Mouse (Mus musculus): ENCODE results near the gene Tfap2e. TPM values are rescaled to one million over a fixed set of nuclear protein-coding genes. Genes with fewer than 3 reads are reported as not detected.
A peak's percentile ranks its signal among the peaks of the same experiment; 100 is the strongest.

Gene Tfap2e
- polyA plus RNA-seq, 1 experiment from 2014 or later, result not detected

GRCm38 (mm10) chr4:126689457-126689856 lies 46.6 kb downstream of the Tfap2e start:
- WGBS (ENCODE audit: insufficient replicate concordance), result 86% methylated on average over 2 of the region's 2 CpGs
- no peaks in the 10 kb centered on the region for H3K9me3 ChIP-seq (replicated peaks)
- H3K27me3 ChIP-seq, result no peaks in the 10 kb centered on the region
- H3K4me3 ChIP-seq (replicated peaks), result no peak overlapping the region
- H3K4me1 ChIP-seq (replicated peaks), result no peaks in the 10 kb centered on the region
- H3K4me2 ChIP-seq, result no peak overlapping the region
- no peak overlapping the region for H3K9ac ChIP-seq
- H3K36me3 ChIP-seq (replicated peaks), result peaks cover 64% of the 10 kb centered on the region
- no peak for ATAC-seq (ENCODE audit: insufficient read depth)
- no peak overlapping the region for H3K27ac ChIP-seq (replicated peaks)

GRCm38 (mm10) chr4:126683084-126683483 lies 53.0 kb downstream of the Tfap2e start:
- Histone ChIP-seq H3K9me3 (replicated peaks) (no peaks in the 10 kb centered on the region), H3K9ac (peak overlapping the region; percentile 4; the same call in 1 of the 2 replicates), H3K27me3 (no peaks in the 10 kb centered on the region), H3K27ac (replicated peaks) (peak overlapping the region; percentile 73), H3K36me3 (replicated peaks) (peaks cover 38% of the 10 kb centered on the region), H3K4me3 (replicated peaks) (peak overlapping the region; percentile 7; the same call in 1 of the 2 replicates), H3K4me1 (replicated peaks) (peaks cover 46% of the 10 kb centered on the region), H3K4me2 (peak overlapping the region; percentile 55)
- WGBS (ENCODE audit: insufficient replicate concordance), result 63% methylated on average over 3 of the region's 3 CpGs
- ATAC-seq (ENCODE audit: insufficient read depth), result no peak

- H3K27me3 ChIP-seq, result no peaks in the 10 kb centered on the region
- H3K9me3 ChIP-seq (replicated peaks), result no peaks in the 10 kb centered on the region
- peak; percentile 48 for ATAC-seq (ENCODE audit: insufficient read depth)
- H3K36me3 ChIP-seq (replicated peaks), result peaks cover 32% of the 10 kb centered on the region
- 17% methylated on average over 5 of the region's 5 CpGs for WGBS (ENCODE audit: insufficient replicate concordance)
- H3K9ac ChIP-seq, result peak overlapping the region; percentile 25; the same call in 1 of the 2 replicates
- peak overlapping the region; percentile 67 for H3K27ac ChIP-seq (replicated peaks)
- H3K4me3 ChIP-seq (replicated peaks), result peak overlapping the region; percentile 18; the same call in 1 of the 2 replicates
- H3K4me1 ChIP-seq (replicated peaks), result peaks cover 48% of the 10 kb centered on the region
- peak overlapping the region; percentile 55 for H3K4me2 ChIP-seq
Measured at GRCm38 (mm10) chr4:126682298-126682697, 53.7 kb downstream of the Tfap2e start.

GRCm38 (mm10) chr4:126677054-126678003 lies 58.7 kb downstream of the Tfap2e start, which contains the start of gene Psmb2:
Gene Psmb2, plus strand, starts transcription at chr4:126677630.
- Histone ChIP-seq H3K27ac (replicated peaks) (peak within 1 kb of the TSS; percentile 72), H3K4me1 (replicated peaks) (peaks cover 40% of the 10 kb centered on the region), H3K9ac (peak within 1 kb of the TSS; percentile 90), H3K36me3 (replicated peaks) (no peaks in the 10 kb centered on the region), H3K27me3 (peaks cover 17% of the 10 kb centered on the region), H3K4me2 (peak within 1 kb of the TSS; percentile 86), H3K4me3 (replicated peaks) (peak within 1 kb of the TSS; percentile 93), H3K9me3 (replicated peaks) (no peaks in the 10 kb centered on the region)
- ATAC-seq (ENCODE audit: insufficient read depth), result peak; percentile 95
- WGBS (ENCODE audit: insufficient replicate concordance), result 2% methylated on average over 48 of the region's 48 CpGs

- 70% methylated on average over 2 of the region's 2 CpGs for WGBS (ENCODE audit: insufficient replicate concordance)
- Histone ChIP-seq H3K9ac (no peak overlapping the region), H3K4me2 (no peak overlapping the region), H3K27me3 (no peaks in the 10 kb centered on the region; the same call in 1 of the 2 replicates), H3K4me3 (replicated peaks) (no peak overlapping the region), H3K27ac (replicated peaks) (no peak overlapping the region), H3K4me1 (replicated peaks) (no peaks in the 10 kb centered on the region), H3K36me3 (replicated peaks) (no peaks in the 10 kb centered on the region), H3K9me3 (replicated peaks) (no peaks in the 10 kb centered on the region)
- ATAC-seq (ENCODE audit: insufficient read depth), result no peak
Measured at GRCm38 (mm10) chr4:126667075-126667474, 69.0 kb downstream of the Tfap2e start.

Other genes with a start within 250 kb of the Tfap2e start
- gene Ago4, start 202.8 kb downstream of the Tfap2e start, polyA plus RNA-seq (2015; fragmentation: Nextera tagmentation; extraction: Ambion mirVana), result 0.17 and 0.31 TPM in 2 replicates
- gene Clspn, start 179.3 kb downstream of the Tfap2e start, polyA plus RNA-seq (2015; fragmentation: Nextera tagmentation; extraction: Ambion mirVana), result 35.2 and 36.4 TPM in 2 replicates
- gene 5730409E04Rik, start 126.4 kb downstream of the Tfap2e start, polyA plus RNA-seq (2015; fragmentation: Nextera tagmentation; extraction: Ambion mirVana), result 0.21 and 0.25 TPM in 2 replicates
- gene Psmb2, start 58.6 kb downstream of the Tfap2e start, polyA plus RNA-seq (2015; fragmentation: Nextera tagmentation; extraction: Ambion mirVana), result 236 and 256 TPM in 2 replicates
- gene Ncdn, start 17.2 kb upstream of the Tfap2e start, polyA plus RNA-seq (2015; fragmentation: Nextera tagmentation; extraction: Ambion mirVana), result 6.9 and 7.5 TPM in 2 replicates
- gene AU040320, start 17.3 kb upstream of the Tfap2e start, polyA plus RNA-seq (2015; fragmentation: Nextera tagmentation; extraction: Ambion mirVana), result 8.4 and 8.9 TPM in 2 replicates
- gene Zmym4, start 231.9 kb upstream of the Tfap2e start, polyA plus RNA-seq (2015; fragmentation: Nextera tagmentation; extraction: Ambion mirVana), result 2.6 and 3.2 TPM in 2 replicates